Mouse (Mus musculus): ENCODE results near the gene Gm3646. TPM values are rescaled to one million over a fixed set of nuclear protein-coding genes. Genes with fewer than 3 reads are reported as not detected.

The Gm3646 gene
- polyA plus RNA-seq (2015; fragmentation: Nextera tagmentation; extraction: Ambion mirVana): 0.63 TPM in 1 of 2 replicates, not detected in the other

- peak within 1 kb of the TSS; percentile 63 for H3K27ac ChIP-seq
- no peak within 1 kb of the TSS for H3K4me2 ChIP-seq
- H3K4me1 ChIP-seq: no peaks in the 10 kb centered on the region
- H3K4me3 ChIP-seq (replicated peaks): no peak within 1 kb of the TSS
- H3K27me3 ChIP-seq (replicated peaks): no peaks in the 10 kb centered on the region
- WGBS: 60% methylated on average over 4 of the region's 4 CpGs
- H3K36me3 ChIP-seq: no peaks in the 10 kb centered on the region
- no peak; the same call in 1 of the 2 replicates for ATAC-seq (ENCODE audit: insufficient read depth, low FRiP score, low read depth)
- no peaks in the 10 kb centered on the region for H3K9me3 ChIP-seq
- H3K9ac ChIP-seq: no peak within 1 kb of the TSS
These were observed at the start of gene Gm3646 for GRCm38 (mm10) chr1:39805243-39805979. Gene Gm3646 (minus strand): TSS chr1:39805332.

GRCm38 (mm10) chr1:39847066-39847465 is 41.9 kb upstream of the Gm3646 start:
- Histone ChIP-seq H3K4me2 (no peak overlapping the region), H3K4me1 (no peaks in the 10 kb centered on the region), H3K27ac (no peak overlapping the region), H3K9ac (no peak overlapping the region), H3K27me3 (replicated peaks) (no peaks in the 10 kb centered on the region), H3K9me3 (no peaks in the 10 kb centered on the region), H3K4me3 (replicated peaks) (no peak overlapping the region), H3K36me3 (no peaks in the 10 kb centered on the region)
- no peak for ATAC-seq (ENCODE audit: insufficient read depth, low FRiP score, low read depth)
- 73% methylated on average over 7 of the region's 7 CpGs for WGBS

GRCm38 (mm10) chr1:39846031-39846550 is 41.0 kb upstream of the Gm3646 start:
- no peaks in the 10 kb centered on the region for H3K9me3 ChIP-seq
- no peak overlapping the region for H3K27ac ChIP-seq
- no peaks in the 10 kb centered on the region for H3K27me3 ChIP-seq (replicated peaks)
- H3K4me2 ChIP-seq: no peak overlapping the region
- 56% methylated on average over 4 of the region's 4 CpGs for WGBS
- no peaks in the 10 kb centered on the region for H3K36me3 ChIP-seq
- H3K4me3 ChIP-seq (replicated peaks): no peak overlapping the region
- ATAC-seq (ENCODE audit: insufficient read depth, low FRiP score, low read depth): no peak
- H3K9ac ChIP-seq: no peak overlapping the region
- H3K4me1 ChIP-seq: no peaks in the 10 kb centered on the region

- H3K4me2 ChIP-seq: no peak overlapping the region
- H3K27ac ChIP-seq: no peak overlapping the region
- H3K4me3 ChIP-seq (replicated peaks): no peak overlapping the region
- WGBS: 69% methylated on average over 5 of the region's 5 CpGs
- no peaks in the 10 kb centered on the region for H3K27me3 ChIP-seq (replicated peaks)
- ATAC-seq (ENCODE audit: insufficient read depth, low FRiP score, low read depth): no peak
- H3K9ac ChIP-seq: no peak overlapping the region
- H3K9me3 ChIP-seq: no peaks in the 10 kb centered on the region
- H3K36me3 ChIP-seq: no peaks in the 10 kb centered on the region
- H3K4me1 ChIP-seq: 0 out of 2 replicates have a peak, but pooled peaks cover 3% of the 10 kb centered on the region
These were observed 38.2 kb upstream of the Gm3646 start for GRCm38 (mm10) chr1:39843328-39843727.

GRCm38 (mm10) chr1:39842218-39843007 is 37.3 kb upstream of the Gm3646 start:
- no peak overlapping the region for H3K27ac ChIP-seq
- no peak overlapping the region for H3K9ac ChIP-seq
- H3K4me3 ChIP-seq (replicated peaks): no peak overlapping the region
- no peak overlapping the region for H3K4me2 ChIP-seq
- 0 out of 2 replicates have a peak, but pooled peaks cover 3% of the 10 kb centered on the region for H3K4me1 ChIP-seq
- H3K27me3 ChIP-seq (replicated peaks): no peaks in the 10 kb centered on the region
- ATAC-seq (ENCODE audit: insufficient read depth, low FRiP score, low read depth): no peak
- 80% methylated on average over 14 of the region's 14 CpGs for WGBS
- H3K36me3 ChIP-seq: no peaks in the 10 kb centered on the region
- H3K9me3 ChIP-seq: no peaks in the 10 kb centered on the region

- Histone ChIP-seq H3K36me3 (no peaks in the 10 kb centered on the region), H3K9me3 (no peaks in the 10 kb centered on the region), H3K27ac (no peak overlapping the region), H3K27me3 (replicated peaks) (no peaks in the 10 kb centered on the region), H3K4me2 (no peak overlapping the region), H3K9ac (no peak overlapping the region), H3K4me3 (replicated peaks) (no peak overlapping the region), H3K4me1 (0 out of 2 replicates have a peak, but pooled peaks cover 3% of the 10 kb centered on the region)
- WGBS: 62% methylated on average over 4 of the region's 4 CpGs
- ATAC-seq (ENCODE audit: insufficient read depth, low FRiP score, low read depth): no peak
These were observed 35.7 kb upstream of the Gm3646 start for GRCm38 (mm10) chr1:39840856-39841255.

GRCm38 (mm10) chr1:39839838-39840237 is 34.7 kb upstream of the Gm3646 start:
- 60% methylated on average over 8 of the region's 8 CpGs for whole genome bisulfite sequencing

GRCm38 (mm10) chr1:39839217-39839616 is 34.1 kb upstream of the Gm3646 start:
- Histone ChIP-seq H3K4me2 (no peak overlapping the region), H3K36me3 (no peaks in the 10 kb centered on the region), H3K4me3 (replicated peaks) (no peak overlapping the region), H3K9ac (no peak overlapping the region), H3K27me3 (replicated peaks) (no peaks in the 10 kb centered on the region), H3K9me3 (no peaks in the 10 kb centered on the region), H3K4me1 (0 out of 2 replicates have a peak, but pooled peaks cover 3% of the 10 kb centered on the region), H3K27ac (no peak overlapping the region)
- ATAC-seq (ENCODE audit: insufficient read depth, low FRiP score, low read depth): no peak
- WGBS: 56% methylated on average over 10 of the region's 10 CpGs

More at GRCm38 (mm10) chr1:39839838-39840237, 34.7 kb upstream of the Gm3646 start:
- no peak for ATAC-seq (ENCODE audit: insufficient read depth, low FRiP score, low read depth)
- Histone ChIP-seq H3K9me3 (no peaks in the 10 kb centered on the region), H3K4me3 (replicated peaks) (no peak overlapping the region), H3K4me1 (0 out of 2 replicates have a peak, but pooled peaks cover 3% of the 10 kb centered on the region), H3K27me3 (replicated peaks) (no peaks in the 10 kb centered on the region), H3K9ac (no peak overlapping the region), H3K36me3 (no peaks in the 10 kb centered on the region), H3K4me2 (no peak overlapping the region), H3K27ac (no peak overlapping the region)

- Histone ChIP-seq H3K27ac (no peak overlapping the region), H3K9ac (no peak overlapping the region), H3K9me3 (no peaks in the 10 kb centered on the region), H3K36me3 (no peaks in the 10 kb centered on the region), H3K4me1 (0 out of 2 replicates have a peak, but pooled peaks cover 3% of the 10 kb centered on the region), H3K4me3 (replicated peaks) (no peak overlapping the region), H3K27me3 (replicated peaks) (no peaks in the 10 kb centered on the region), H3K4me2 (no peak overlapping the region)
- ATAC-seq (ENCODE audit: insufficient read depth, low FRiP score, low read depth): no peak
- WGBS: 68% methylated on average over 12 of the region's 12 CpGs
These were observed 33.5 kb upstream of the Gm3646 start for GRCm38 (mm10) chr1:39838487-39839169.

- Histone ChIP-seq H3K4me1 (no peaks in the 10 kb centered on the region), H3K36me3 (no peaks in the 10 kb centered on the region), H3K4me2 (no peak overlapping the region), H3K9ac (no peak overlapping the region), H3K27ac (no peak overlapping the region), H3K4me3 (replicated peaks) (no peak overlapping the region), H3K27me3 (replicated peaks) (no peaks in the 10 kb centered on the region), H3K9me3 (no peaks in the 10 kb centered on the region)
- ATAC-seq (ENCODE audit: insufficient read depth, low FRiP score, low read depth): no peak
- WGBS: 60% methylated on average over 4 of the region's 4 CpGs
These were observed 26.5 kb upstream of the Gm3646 start for GRCm38 (mm10) chr1:39831594-39832039.

- Histone ChIP-seq H3K4me1 (no peaks in the 10 kb centered on the region), H3K4me2 (no peak overlapping the region), H3K36me3 (no peaks in the 10 kb centered on the region), H3K4me3 (replicated peaks) (no peak overlapping the region), H3K9ac (no peak overlapping the region), H3K27ac (no peak overlapping the region), H3K9me3 (no peaks in the 10 kb centered on the region), H3K27me3 (replicated peaks) (no peaks in the 10 kb centered on the region)
- 73% methylated on average over 11 of the region's 11 CpGs for WGBS
- ATAC-seq (ENCODE audit: insufficient read depth, low FRiP score, low read depth): no peak
These were observed 25.9 kb upstream of the Gm3646 start for GRCm38 (mm10) chr1:39830786-39831593.
